ENCODE assay signal across 19 mouse cellular contexts in the genomic region with DNA sequence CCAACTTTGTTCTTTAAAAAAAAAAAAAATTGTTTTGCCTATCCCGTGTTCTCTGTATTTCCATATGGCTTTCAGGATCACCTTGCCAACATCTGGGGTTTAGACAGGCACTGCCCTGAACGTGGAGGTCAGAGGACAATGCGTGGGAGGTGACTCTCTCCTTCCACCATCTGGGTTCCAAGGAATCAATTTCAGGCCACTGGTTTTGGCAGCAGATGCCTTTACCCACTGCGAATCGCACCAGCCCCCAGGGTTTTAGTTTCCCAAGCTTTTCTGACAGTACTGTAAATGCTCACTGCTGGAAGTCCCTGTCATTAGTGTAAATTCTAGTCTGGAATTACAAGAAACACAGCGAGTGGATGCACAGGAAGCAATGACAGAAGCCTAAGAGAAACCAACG. TPM values are rescaled to one million over a fixed set of nuclear protein-coding genes. Genes with fewer than 3 reads are reported as not detected.
DNase-seq lines count a peak whose midpoint lies in the region; ATAC-seq and TF ChIP-seq lines count a peak whose summit lies in the region.
"Had no signal": no experiment of that assay in that cellular context is flagged by ENCODE, and none has a peak within 500 bp of the region (broad histone marks: within the 10 kb centered on the region; RNA-seq: fewer than 3 reads in every experiment).

No protein-coding gene starts in this region.

- no peak overlapping the region for H3K27ac ChIP-seq in embryonic facial prominence, embryonic 14.5 days (replicated peaks; ENCODE audit: low read depth, low read length)
- no peak overlapping the region for H3K27ac ChIP-seq in embryonic facial prominence, embryonic 10.5 days (replicated peaks)
- no peak overlapping the region for H3K27ac ChIP-seq in liver, adult 2 months (replicated peaks; ENCODE audit: insufficient read depth, low read depth, low read length)
- H3K27ac ChIP-seq: embryonic facial prominence, embryonic 12.5 days; forebrain, embryonic 12.5 days; hindbrain, embryonic 10.5 days; hindbrain, embryonic 14.5 days had no signal

- TF ChIP-seq POLR2A in liver, adult 2 months (IDR thresholded peaks at IDR 0.05; ENCODE audit: extremely low read depth, insufficient read depth, low read length) = no peak

- H3K4me2 ChIP-seq in embryonic facial prominence, embryonic 14.5 days (ENCODE audit: low read depth, low read length) = no peak overlapping the region
- H3K4me2 ChIP-seq: embryonic facial prominence, embryonic 12.5 days; forebrain, embryonic 12.5 days; heart, embryonic 12.5 days; hindbrain, embryonic 14.5 days had no signal

- no peak overlapping the region for H3K9ac ChIP-seq in embryonic facial prominence, embryonic 14.5 days (ENCODE audit: low read depth, low read length)
- no peak overlapping the region for H3K9ac ChIP-seq in liver, adult 2 months (ENCODE audit: low read depth, low read length)
- H3K9ac ChIP-seq: embryonic facial prominence, embryonic 12.5 days; forebrain, embryonic 12.5 days; forebrain, postnatal 0 days; heart, embryonic 12.5 days; hindbrain, embryonic 14.5 days had no signal

- no peak for TF ChIP-seq CTCF in liver, adult 2 months (IDR thresholded peaks at IDR 0.05; ENCODE audit: low read depth, low read length)

- H3K27me3 ChIP-seq in embryonic facial prominence, embryonic 14.5 days (replicated peaks; ENCODE audit: control insufficient read depth, insufficient read depth, low read length) = no peaks in the 10 kb centered on the region
- H3K27me3 ChIP-seq in embryonic facial prominence, embryonic 10.5 days (replicated peaks; ENCODE audit: low read depth, poor library complexity, severe bottlenecking) = no peaks in the 10 kb centered on the region
- no peaks in the 10 kb centered on the region for H3K27me3 ChIP-seq in liver, adult 2 months (ENCODE audit: control insufficient read depth, insufficient read depth, low read length)
- H3K27me3 ChIP-seq: CH12.LX; embryonic facial prominence, embryonic 12.5 days; forebrain, embryonic 12.5 days; heart, embryonic 12.5 days had no signal

- no peak overlapping the region for H3K4me3 ChIP-seq in embryonic facial prominence, embryonic 14.5 days (ENCODE audit: low read depth, low read length)
- no peak overlapping the region for H3K4me3 ChIP-seq in embryonic facial prominence, embryonic 10.5 days
- no peak overlapping the region for H3K4me3 ChIP-seq in liver, adult 2 months (ENCODE audit: insufficient read depth, low read depth, low read length)
- H3K4me3 ChIP-seq: embryonic facial prominence, embryonic 12.5 days; forebrain, embryonic 12.5 days; heart, embryonic 12.5 days; hindbrain, embryonic 10.5 days had no signal

- 28% methylated on average over 7 of the region's 7 CpGs for WGBS in embryonic facial prominence, embryonic 14.5 days
- 50% methylated on average over 7 of the region's 7 CpGs for WGBS in embryonic facial prominence, embryonic 10.5 days
- WGBS in liver, adult 2 months = 38% methylated on average over 7 of the region's 7 CpGs

- peaks cover 38% of the 10 kb centered on the region for H3K4me1 ChIP-seq in embryonic facial prominence, embryonic 14.5 days (ENCODE audit: control insufficient read depth, insufficient read depth, low read length)
- H3K4me1 ChIP-seq in embryonic facial prominence, embryonic 10.5 days = peaks cover 57% of the 10 kb centered on the region
- H3K4me1 ChIP-seq in liver, adult 2 months (ENCODE audit: control insufficient read depth, insufficient read depth, low read length) = no peaks in the 10 kb centered on the region

- ATAC-seq in embryonic facial prominence, embryonic 14.5 days (ENCODE audit: low read depth) = no peak
- ATAC-seq: forebrain, postnatal 0 days had no signal

- 0 out of 2 replicates have a peak, but pooled peaks cover 3% of the 10 kb centered on the region for H3K9me3 ChIP-seq in embryonic facial prominence, embryonic 14.5 days (ENCODE audit: control insufficient read depth, low read length)
- H3K9me3 ChIP-seq in embryonic facial prominence, embryonic 10.5 days = no peaks in the 10 kb centered on the region
- H3K9me3 ChIP-seq: embryonic facial prominence, embryonic 12.5 days; forebrain, embryonic 12.5 days; heart, embryonic 12.5 days; hindbrain, embryonic 10.5 days had no signal

- H3K36me3 ChIP-seq in embryonic facial prominence, embryonic 14.5 days (ENCODE audit: control insufficient read depth, insufficient read depth, low read length) = no peaks in the 10 kb centered on the region
- peaks cover 10% of the 10 kb centered on the region; the same call in 1 of the 2 replicates for H3K36me3 ChIP-seq in embryonic facial prominence, embryonic 10.5 days (replicated peaks)
- no peaks in the 10 kb centered on the region for H3K36me3 ChIP-seq in liver, adult 2 months (ENCODE audit: control insufficient read depth, insufficient read depth, low read length)
- H3K36me3 ChIP-seq: embryonic facial prominence, embryonic 12.5 days had no signal

- peaks cover 10% of the 10 kb centered on the region; the same call in 1 of the 2 replicates for H3K79me2 ChIP-seq in liver, adult 2 months (ENCODE audit: control insufficient read depth, insufficient read depth, low read length)

- DNase-seq in embryonic facial prominence, embryonic 14.5 days (ENCODE audit: low spot score) = peak; percentile 36
- DNase-seq in embryonic facial prominence, embryonic 10.5 days (ENCODE audit: low spot score) = no peak
- DNase-seq in liver, adult 2 months (ENCODE audit: extremely low read depth, low read depth, low spot score) = peak; percentile 29
- DNase-seq in liver (no peak), ZHBTc4 (ENCODE audit: low read depth, low spot score) (peak; percentile 14)
- DNase-seq in gastrocnemius, postnatal 25 days = no peak
- no peak for DNase-seq in layer of hippocampus, adult 11-12 months (ENCODE audit: low spot score)
- DNase-seq: adrenal gland, postnatal 10 days; cerebellum, adult 11-12 months; cerebellum, adult 9-10 months; cerebellum, postnatal 36 days; forebrain, postnatal 0 days; gastrocnemius, postnatal 14 days had no signal

RNA-seq across cellular contexts. Expression of a gene that starts 41.0 kb away (rescaled TPM):
- polyA plus RNA-seq in embryonic facial prominence, embryonic 14.5 days (2014; fragmentation: Nextera tagmentation; extraction: Ambion mirVana) = 80.1 and 87.9 TPM in 2 replicates
- 88.5 and 107 TPM in 2 replicates for polyA plus RNA-seq in embryonic facial prominence, embryonic 10.5 days (2016; fragmentation: Nextera tagmentation; extraction: Ambion mirVana)
- total RNA-seq in liver, adult 2 months (2014; rRNA removed) = 24.8 and 35.3 TPM in 2 replicates
- polyA plus RNA-seq in liver, adult 2 months (2012; rRNA removed) = 18.8 and 22.7 TPM in 2 replicates
- total RNA-seq in gastrocnemius, postnatal 25 days (2021) = 10 to 100 TPM; 16.9 to 17.8 TPM

Comparison
In these comparisons a context has a peak if more than half of its experiments do, and no peak if none do; other contexts are left out.
1. DNase-seq: peak in embryonic facial prominence, embryonic 14.5 days (single experiment), liver, adult 2 months (single experiment) and ZHBTc4 (single experiment); none in embryonic facial prominence, embryonic 10.5 days (single experiment), liver (single experiment), gastrocnemius, postnatal 25 days (single experiment) and layer of hippocampus, adult 11-12 months (single experiment).